Mouse (Mus musculus) natural killer cell, adult 2 months (primary cell): ENCODE data around the gene Trpm4.

Source experiments
- DNase-seq, 2 experiments: peaks; one replicate each; pipeline ENCODE4 v3.0.0; 2022; ENCODE audit warnings: low spot score in 2 of 2

Gene Trpm4

DNA sequence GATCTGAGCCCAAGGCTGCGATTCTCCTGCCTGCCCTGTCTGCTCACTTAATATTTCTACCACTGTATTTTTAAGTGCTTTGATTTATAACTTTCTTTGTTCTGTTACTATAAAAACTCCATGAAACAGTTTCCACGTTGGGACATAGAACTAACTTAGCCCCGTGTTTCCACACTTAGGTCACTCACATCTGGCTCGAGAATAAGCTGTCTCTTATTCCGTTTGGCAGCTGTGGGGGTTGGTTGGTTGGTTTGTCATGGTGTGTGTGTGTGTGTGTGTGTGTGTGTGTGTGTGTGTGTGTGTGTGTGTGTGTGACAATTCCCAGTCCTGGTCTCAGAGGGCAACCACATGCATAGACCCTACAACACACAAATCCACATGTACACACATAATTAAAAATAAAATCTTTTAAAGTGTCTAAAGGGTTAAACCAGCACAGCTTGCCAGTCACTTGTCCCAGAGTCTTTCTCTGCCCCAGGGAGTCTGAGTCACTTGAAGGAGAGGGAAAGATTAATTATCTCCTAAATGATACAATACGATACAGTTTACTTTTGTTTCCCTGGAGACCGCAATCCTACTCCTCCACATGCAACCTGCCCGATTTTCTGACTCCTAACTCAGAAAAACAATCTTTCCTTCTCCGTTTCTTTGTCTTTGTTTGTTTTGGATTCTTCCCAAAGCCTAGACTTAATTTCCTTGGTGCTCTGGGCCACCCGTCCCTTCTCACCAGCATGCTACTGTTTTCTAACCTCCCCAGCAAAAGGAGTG is 20.7 kb downstream of the Trpm4 start:
- DNase-seq: no peak

DNA sequence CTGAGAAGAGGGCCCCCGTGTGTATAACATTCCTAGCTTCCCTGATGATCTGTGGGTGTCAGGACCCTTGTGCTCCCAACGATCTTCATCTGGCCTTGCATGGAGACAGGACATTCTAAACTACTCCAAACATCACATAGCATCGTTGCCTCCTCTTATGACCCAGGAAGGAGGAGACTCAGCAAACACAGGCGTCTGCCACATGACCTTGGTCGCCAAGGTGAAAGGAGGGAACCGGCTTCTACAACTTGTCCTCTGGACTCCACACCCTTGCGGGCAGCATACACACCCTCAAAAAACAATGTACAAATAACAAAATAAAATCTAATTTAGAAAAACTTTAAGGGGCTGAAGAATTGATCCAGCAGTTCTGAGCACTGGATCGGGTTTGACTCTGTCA is 21.6 kb downstream of the Trpm4 start:
- DNase-seq: no peak

DNA sequence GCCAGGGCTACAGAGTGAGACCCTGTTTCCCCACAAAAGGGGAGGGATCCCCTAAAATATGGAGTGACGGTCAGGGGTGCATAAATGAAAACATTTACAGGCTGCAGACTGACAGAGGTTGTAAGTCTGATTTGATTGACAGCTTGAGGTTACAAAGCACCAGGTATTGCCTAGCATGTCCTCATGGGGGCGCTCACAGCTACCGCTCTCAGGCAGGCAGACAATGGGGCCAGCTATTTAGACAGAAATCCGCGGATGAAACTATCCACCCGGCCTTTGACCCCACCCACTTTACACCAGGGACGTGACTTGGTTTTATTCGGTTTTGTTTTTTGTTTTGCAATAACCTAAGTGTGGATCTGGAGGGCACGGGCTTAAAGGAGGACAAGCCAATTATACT is 24.1 kb downstream of the Trpm4 start:
- peak; percentile 44 to 63 for DNase-seq

DNA sequence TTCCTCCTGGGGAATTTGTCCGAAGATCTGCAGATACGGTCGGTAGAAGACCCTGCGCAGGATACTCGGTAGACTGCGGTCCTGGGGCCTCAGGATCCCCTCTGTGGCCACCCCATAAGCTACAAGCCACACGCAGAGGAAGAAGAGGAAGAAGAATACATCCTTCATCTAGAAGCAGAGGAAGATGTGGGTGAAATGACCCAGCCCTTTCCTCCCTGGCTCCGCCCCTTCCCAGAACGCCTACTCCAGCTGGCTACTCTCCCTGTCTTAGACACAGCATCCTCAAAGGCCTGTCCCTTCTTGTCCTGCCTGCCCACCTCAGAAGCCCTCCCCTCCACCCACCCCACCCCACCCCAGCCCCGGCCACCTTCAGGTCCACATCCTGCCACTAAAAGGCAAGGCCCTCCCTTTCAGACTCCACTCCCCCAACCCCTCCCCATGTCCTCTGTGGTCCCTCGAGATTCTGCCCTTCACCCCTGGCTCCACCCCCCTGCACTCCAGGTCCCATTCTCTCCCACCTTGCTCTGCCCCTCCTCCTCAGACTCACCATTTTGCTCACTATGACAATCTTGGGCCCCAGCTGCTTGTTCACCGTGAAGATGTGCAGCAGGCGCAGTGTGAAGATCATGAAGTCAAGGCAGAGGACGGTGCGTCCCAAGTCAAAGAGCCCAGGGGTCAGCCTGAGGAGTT is 24.9 kb downstream of the Trpm4 start:
- DNase-seq: no peak

DNA sequence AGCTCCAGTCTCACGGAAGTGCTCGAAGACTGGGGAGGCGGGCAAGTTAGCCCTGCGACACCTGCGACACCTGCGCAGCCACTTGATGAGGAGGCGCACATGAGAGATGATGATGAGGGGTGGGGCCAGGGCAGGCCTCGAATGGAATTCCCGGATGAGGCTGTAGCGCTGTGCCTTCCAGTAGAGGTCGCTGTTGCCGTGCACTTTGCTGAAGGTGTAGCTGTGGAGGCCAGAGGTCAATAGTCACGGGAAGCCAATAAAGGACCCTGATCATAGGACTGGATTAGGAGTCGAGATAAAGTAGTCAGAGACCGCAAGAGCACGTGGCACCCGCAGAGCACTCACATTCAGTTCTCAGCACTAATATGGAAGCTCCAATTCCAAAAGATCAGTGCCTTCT is 28.3 kb downstream of the Trpm4 start:
- peak; percentile 35 to 50 for DNase-seq

DNA sequence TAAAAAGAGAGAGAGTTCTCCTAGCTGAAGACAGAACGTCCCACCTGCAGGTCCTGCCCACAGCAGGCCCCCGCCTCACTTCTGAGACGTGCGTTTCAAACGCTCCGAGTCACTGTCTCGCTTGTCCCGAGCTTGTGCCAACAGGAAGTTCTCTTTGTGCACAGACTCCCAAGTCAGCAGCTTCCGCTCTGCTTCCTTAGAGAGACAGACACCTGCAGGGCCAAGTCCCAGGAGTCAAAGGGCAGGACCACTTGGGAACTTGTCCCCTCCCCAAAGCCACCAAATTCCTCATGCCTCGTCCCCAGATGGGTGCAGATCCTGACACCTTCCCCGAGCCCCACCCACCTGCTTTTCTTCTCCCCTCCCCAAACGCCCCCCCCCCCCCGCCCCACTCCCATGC is 28.7 kb downstream of the Trpm4 start:
- DNase-seq: no peak

DNA sequence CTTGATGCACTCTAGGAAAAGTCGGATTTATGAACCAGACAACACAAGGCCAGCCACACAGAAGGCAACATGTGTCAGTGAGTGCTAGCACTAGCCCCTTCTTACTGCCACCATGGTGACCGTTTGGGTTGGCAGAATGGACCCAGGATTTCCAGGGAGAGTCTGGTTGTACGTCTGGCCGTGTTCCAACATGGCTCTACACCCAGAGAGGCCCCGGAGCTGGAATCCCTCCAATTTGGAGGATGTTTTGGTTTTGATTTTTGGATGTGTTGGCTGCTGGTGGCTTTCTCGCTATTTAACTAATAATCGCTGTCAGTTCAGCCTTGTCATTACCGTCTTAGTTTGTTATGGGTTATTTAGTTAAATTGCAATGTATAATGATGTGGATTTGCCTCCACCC is 31.0 kb downstream of the Trpm4 start:
- DNase-seq: no peak

DNA sequence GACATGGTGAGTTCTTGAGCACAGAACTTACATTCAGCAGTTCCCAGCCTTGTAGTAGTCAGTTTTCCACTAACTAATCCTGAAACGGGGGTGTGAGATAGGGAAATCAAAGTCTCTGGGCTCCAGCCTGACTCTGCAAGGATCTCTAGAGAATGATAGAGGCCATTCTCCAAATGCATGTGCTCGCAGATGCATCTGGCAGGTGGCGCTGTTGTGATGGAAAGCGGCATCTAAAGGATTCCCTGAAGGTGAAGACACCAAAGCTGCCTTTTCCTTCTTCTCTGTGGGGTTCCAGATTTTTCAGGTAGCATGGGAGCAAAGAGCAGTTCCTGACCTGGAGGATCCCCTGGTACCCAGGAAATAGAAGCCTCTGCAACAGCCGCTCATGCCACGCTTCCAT is 33.3 kb downstream of the Trpm4 start:
- peak; percentile 13 to 25 for DNase-seq

DNA sequence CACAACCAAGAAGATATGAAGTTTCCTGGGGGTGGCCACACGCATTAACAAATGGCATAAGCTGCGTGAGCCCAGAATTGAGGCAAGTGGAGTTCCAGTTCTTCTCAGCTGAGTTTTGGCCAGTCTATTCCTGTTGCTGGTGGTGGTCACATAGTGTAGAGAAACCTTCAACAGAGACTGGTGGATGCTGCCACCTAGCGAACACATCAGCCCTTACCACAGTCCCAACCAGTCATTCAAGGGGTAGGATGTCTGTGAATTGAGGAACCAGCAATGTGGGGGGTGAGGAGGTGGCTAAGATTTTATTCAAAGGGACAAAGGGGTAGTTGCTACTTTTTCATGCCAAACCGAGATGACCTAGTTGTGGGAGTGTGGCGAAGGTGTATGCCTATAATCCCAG is 33.8 kb downstream of the Trpm4 start:
- peak; percentile 38 to 73 for DNase-seq

DNA sequence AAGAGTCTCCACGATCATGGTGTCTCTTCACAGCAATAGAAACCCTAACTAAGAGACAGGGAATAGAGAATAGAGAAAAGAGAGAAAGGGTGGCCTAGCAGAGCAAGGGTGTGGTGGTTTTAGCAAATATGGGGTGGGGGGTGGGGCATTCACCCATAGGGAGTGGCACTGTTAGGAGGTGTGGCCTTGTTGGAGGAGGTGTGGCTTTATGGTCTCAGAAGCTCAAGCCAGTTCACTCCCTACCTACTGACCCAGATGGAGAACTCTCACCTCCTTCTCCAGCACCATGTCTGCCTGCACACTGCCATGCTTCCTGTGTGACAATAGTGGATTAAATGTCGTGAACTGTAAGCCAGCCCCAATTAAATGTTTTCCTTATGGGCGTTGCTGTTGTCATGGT is 36.0 kb downstream of the Trpm4 start:
- no peak for DNase-seq

DNA sequence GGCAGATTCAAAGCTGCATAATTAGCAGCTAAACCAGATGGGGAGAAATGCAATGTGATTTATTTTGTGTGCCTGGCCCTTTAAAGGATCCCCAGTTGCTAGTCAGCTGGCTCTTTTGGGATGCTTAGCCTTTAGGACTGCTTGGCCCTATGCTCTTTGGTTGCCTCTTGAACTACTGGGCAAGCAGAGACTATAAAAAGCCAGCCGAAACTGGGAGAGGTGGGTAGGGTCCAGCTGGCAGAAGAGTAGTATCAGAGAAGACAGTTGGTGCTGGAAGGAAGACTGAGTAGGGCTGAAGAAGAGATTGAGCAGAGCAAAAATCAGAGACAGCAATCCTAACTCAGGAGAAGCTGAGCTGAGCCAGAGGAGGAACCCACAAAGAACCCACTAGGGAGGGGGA is 37.0 kb downstream of the Trpm4 start:
- DNase-seq: no peak

DNA sequence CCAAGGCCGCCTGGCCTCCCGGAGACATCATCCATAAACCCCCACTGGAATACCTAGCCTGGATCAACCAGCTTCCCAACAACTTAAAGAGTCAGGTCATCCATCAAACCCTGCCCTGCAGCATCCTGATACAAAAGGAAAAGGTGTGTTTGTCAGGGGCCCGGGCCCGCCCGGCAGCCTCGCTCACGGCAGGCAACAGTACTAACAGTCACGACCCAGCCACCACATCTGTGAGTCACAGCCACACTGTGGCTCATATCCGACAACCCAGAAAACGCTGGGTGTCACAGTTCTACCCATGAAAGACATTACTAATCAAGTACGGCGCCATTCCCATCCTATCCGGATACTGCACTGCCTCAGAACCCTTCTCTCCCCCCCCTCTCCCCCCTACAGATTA is 47.1 kb downstream of the Trpm4 start:
- DNase-seq: no peak

DNA sequence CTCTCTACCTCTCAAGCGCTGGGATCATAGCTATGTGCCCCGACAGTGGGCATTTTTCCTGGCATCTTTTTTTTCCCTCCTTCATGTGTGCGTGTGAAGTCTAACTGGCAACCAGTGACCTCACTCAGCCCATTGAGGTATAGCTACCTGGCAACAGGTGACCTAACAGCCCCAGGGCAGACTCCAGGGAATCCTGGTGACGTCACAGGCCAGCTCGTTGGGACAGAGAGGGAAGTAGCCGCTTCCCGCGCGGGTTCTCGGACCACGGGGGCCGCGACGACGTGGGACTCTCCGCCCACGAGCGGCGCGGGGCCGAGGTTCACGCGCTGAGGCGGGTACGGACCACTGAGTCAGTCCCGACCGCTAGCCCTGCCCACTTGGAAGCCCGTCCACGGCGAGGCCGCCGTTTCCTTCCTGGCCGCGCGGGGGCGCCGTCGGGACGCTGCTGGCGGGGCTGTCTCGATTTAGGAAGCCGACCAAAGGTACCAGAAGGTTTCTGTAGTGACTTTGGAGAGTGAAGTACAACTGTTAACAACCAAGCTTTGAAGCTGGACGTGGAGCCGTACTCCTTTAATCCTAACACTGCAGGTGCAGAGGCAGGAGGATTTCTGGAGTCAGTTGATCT is 56.3 kb downstream of the Trpm4 start, which contains the start of gene Slc6a21:
Slc6a21 (plus strand) TSS at position 378 of the 625 bp plus-strand sequence.
- peak; percentile 71 to 88 for DNase-seq

DNA sequence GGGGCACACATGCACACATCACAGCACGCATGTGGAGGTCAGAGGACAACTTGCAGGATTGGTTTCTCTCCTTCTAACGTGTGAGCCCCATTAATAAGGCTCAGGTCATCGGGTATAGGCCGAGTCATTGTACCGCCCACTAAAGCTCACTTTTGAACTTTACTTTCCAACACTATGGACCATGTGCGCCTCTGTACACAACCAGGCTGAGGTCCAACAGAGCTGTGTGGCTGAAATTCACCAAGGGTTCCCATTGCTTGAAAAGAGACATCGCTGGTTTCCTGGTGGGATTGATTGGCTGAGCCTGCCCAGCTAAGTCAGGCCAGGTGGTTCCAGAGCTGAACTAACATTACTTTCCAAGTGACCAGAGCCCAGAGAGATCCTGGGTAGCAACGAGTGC is 59.9 kb downstream of the Trpm4 start:
- DNase-seq: no peak

DNA sequence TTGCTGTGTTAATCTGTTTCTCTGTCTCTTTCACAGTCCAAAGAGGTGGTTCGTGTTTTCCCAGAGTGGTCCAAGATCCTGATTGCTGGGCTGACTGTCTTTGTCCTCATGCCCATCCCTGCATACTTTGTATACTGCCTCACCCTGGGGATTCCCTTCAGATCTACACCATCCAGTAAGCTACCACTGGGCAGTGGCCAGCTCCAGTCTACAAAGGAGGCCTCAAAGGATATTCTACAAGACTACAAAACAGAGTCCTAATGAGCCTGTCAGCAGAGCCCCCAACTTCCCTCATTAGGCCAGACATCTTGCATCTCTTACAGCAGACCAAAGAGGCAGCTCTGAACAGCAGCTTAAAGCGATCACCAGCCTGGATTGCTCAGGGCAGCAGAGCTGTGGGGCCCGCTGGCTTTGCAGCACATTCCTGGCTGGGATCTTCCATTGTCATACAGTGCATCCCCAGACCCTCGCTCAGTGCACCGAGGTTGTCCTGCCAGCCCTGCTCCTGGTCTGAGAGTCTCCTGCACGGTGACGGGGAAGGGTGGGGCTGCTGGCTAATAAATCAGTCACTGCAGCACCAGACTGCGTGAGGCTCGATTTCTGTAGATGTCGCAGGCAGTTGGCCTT is 60.7 kb downstream of the Trpm4 start:
- DNase-seq: no peak

DNA sequence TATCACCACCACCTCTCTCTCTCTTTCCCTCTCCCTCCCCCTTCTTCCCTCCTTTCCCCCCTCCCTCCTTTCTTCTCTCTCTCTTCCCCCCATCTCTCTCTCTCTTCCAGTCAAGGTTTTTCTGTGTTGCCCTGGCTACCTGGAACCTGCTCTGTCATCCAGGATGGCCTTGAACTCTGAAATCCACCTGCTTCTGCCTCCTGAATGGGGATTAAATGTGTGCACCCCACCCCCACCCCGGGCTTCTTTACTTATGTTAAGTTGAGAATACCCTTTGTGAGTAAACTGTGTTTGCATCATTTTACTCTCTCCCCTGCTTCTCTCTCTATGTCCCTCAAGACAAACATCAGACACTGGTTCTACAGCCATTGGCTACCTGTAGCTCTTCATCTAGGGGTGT is 68.1 kb downstream of the Trpm4 start:
- no peak for DNase-seq

DNA sequence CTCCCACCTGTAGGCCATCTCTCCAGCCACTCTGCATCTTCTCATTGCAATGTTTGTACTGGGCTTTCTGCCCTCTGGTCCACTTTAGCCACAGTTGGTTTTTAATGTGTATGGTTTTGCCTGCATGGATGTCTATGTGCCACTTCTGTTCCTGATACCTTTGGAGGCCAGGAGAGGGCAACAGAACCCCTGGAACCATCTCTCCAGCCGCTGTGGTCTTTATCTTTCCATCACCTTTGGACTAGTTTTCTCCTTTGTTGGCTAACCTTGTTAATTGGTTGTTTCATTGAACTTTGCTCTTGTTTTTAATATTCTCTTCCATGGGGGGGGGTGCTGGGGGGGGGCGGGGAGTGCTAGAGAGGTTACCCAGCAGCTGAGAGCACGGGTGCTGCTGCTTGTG is 69.2 kb downstream of the Trpm4 start:
- DNase-seq: no peak

DNA sequence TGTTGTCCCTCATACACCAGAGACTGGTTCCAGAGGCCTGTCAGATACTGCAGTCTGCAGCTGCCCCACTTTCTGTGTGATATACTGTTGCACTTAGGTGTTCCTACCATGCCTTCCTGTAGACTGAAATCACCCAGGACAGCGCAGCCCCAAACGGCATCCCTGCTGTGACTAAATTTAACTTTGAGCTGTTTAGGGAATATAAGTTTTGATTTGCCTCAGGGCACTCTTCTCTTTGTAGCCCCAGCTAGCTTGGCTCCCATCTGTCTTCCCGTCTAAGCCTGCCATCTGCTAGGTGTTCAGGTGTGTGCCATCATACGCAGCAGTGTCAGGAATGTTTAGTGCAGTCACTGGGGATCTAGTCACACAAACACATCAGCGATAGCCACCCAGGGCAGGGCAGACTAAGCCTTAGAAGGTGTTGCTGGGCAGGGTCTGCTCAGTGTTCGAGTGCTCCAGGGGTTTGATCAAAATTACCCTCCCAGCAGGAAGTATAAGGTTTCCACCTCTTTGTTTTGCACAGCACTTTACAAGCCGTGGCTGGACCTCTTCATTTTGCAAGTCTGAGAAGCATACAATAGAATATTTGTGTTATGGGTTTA is 70.5 kb downstream of the Trpm4 start:
- DNase-seq: no peak

DNA sequence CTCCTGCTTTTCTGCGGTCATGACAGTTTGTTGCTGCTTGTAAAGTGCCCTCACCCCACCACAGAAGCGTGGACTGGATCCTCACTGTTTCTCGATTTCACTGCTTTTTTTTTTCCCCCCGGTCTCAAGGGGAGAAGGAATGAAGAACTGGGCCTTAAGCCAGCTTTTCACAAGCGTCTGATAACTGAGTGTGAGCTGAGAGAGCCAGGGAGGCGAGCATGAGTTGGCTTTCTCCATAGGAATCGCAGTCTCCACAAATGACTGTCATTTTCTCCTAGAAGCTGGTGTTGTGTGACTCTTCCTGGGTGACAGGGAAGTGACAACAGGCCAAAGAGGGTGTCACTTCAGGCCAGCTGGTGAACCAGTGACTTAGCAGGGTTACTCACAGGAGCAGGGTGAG is 71.3 kb downstream of the Trpm4 start:
- no peak for DNase-seq

DNA sequence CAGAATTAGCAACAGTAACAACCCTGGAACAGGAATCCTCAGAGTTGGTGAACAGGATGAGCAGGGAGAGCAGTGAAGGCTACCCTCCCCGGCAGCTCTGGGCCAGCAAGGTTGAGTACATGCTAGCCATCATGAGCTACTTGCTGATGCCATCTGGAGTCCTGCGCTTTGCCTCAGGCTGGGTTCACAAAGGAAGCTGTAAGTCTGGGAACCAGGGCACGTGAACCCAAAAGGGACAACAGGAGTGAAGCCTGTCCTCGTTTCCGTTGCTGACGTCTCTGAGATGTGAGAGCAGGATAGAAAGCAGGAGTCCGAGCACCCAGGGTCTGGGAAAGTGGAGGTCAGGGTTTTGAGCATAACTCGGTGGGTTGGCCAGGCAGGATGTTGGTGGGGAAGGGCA is 74.3 kb downstream of the Trpm4 start:
- no peak for DNase-seq

DNA sequence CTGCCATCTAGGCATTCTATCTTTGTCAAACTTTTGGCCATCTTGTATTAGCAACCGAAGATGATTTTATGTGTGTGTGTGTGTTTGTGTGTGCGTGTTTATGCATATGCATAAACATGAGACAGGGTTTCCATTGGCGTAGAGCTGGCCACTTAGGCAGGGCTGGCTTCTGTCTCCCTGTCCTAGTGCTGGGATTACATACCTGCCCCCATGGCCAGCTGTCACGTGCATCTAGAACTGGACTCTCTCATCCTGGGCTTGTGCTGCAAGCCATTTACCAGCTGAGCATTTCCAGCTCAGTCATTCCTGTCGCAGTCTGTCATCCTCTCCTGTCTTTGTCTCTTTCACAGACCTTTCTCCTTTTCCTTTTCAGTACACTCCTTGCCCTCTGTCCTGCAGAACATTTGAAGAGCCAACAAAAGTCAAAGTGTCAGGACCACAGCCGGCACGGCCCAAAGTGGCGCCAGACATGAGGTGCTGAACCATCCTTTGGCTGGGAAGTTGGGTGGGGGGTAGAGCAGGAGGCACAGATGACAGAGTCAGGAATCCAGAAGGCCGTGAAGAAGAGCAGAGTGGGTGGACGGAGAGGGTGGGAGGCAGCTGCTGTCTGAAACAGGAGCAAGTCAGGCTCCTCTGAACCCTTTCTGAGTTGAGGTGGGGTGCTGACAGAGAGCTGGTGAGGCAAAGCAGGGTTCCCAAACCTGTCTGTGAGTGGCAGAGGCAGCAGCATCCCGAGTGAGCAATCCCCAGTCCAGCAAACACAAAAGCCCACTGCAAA is 76.3 kb downstream of the Trpm4 start:
- no peak for DNase-seq
